Mouse (Mus musculus) right cerebral cortex, postnatal 14 days (tissue): ENCODE data around the gene Acsbg2.
"Not testable (repeated sequence)": the region's sequence is repeated elsewhere in the genome, so short reads cannot be mapped to it uniquely, and the experiment has no call there.

Experiments
- DNase-seq: peaks from one replicate; pipeline ENCODE4 v3.0.0; 2022

Gene Acsbg2

DNA sequence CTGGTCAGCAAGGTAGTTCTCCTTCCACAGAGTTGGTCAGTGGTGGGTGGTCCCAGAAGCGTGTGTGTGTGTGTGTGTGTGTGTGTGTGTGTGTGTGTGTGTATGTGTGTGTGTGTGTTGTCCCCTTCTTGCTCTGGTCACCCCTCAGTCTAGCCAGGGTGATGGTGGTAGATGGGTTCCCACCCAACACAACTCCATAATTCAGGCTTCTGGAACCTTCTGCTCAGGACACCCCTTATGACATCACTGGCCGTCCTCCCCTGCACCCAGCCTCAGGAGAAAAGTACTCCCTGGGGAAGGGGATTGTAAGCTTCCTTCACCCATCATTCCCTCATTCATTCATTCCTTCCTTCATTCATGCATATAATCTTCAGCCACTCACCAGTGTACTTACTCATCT is at the start of gene Acsbg2:
TSS of gene Acsbg2 (minus strand) at position 211 of the 400 bp plus-strand sequence.
- no peak for DNase-seq

DNA sequence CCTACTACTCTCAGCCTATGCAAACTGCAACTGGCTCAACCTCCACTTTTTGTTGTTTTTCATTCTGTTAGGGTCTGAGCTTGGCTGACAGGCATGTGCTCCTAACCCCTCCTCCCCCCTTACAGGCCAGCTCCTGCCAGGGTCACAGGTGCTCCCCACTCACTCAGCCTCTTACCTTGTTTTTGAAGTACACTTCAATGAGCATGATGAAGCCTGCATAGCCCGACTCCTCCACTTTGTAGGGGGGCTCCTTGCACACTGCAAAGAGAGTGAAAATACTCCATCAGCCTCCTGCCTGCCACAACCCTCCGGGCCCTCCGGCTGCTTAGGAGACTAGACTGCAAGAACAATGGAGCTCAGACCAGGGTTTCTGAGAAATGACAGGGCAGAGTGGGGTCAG is 45.5 kb upstream of the Acsbg2 start:
- DNase-seq: no peak

- no peak for DNase-seq
Observed at GRCm38 (mm10) chr17:56917166-56917565, 42.9 kb upstream of the Acsbg2 start.

DNA sequence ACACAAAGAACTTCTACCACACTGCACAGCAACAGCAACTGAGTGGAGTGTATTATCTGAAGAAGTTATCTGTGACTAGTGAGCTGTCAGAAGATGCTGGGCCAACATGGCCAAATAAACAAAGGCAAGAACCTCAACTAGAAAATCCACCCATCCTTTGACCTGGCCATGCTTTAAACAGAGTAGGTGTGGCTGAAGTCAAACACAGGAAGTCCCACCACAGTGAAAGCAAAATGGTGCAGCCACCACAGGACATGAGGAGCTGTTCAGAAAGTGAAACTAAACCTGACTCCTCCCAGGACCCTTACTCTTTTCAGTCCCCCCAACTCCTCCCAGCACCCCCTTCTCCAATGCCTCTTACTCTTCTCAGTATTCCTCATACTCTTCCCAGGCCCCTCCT is 39.2 kb upstream of the Acsbg2 start:
- DNase-seq: no peak

DNA sequence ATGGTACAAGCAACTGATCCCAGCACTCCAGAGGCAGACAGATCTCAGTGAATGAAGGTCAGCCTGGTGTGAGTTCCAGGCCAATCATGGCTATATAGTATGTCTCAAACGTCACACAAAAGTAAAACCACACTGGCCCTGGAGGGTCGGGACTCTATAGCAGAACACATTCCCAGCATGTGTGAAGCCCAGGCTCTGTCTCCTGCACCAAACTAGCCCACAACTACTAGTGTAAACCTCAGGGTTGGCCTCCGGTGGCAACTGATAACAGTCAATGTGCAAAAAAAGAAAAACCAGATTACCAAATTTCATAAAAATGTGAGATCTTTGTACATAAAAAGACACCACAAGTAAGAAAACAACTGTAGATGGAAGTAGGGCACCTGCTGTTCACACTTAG is 38.8 kb upstream of the Acsbg2 start:
- no peak for DNase-seq

DNA sequence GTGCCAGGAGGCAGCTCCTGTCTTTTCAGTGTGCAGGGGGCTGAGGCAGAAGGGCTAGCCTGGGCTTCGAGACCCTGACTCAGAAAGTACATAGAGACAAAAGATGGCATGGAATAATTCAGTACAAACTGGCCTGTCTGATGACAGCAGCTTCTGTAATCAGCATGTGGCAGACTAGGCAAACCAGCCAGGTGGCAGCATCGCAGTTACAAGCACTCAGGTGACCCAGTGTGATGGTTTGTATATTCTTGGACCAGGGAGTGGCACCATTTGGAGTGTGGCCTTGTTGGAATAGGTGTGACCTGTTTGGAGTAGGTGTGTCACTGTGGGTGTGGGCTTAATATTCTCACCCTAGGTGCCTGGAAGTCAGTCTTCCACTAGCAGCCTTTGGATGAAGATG is 35.5 kb upstream of the Acsbg2 start:
- not testable (repeated sequence) for DNase-seq

- no peak for DNase-seq
Observed at GRCm38 (mm10) chr17:56907887-56908286, 33.6 kb upstream of the Acsbg2 start.

DNA sequence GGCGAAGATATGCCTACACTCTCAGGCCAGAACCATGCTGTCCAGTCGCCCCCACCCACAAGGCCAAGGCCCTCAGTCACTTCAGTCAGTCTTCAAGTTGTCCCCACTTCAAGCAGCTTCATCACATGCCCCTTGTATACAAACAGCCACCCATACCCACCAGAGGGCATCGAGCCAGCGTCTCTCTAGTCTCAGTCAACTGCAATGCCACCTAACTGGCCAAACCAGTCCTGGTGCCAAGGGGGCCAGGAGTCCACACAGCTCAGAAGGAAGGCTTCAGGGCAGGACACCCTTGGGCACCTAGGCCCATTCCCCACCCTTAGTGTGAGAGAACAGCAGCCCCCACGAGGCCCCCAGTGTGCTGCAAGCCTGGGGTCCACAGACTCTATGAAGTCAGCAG is 32.8 kb upstream of the Acsbg2 start:
- no peak for DNase-seq

DNA sequence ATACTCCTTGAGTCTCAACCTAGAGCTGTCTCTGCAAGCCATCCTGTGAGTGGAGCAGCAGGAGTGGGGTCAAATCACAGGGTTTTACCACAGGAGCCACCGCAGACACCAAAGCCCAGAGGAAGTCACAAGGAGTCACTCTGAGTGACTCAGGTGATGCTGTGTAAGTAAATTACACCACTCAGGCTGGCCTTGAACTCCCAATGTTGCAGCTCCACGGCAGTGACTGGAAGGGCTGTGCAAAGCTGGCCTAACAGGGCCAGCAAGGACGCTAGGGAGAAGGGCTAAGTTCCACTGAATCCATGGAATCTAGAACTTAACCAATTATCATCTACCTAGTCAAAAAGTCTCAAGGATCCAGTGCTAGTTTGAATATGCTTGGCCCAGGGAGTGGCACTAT is 31.9 kb upstream of the Acsbg2 start:
- DNase-seq: no peak

DNA sequence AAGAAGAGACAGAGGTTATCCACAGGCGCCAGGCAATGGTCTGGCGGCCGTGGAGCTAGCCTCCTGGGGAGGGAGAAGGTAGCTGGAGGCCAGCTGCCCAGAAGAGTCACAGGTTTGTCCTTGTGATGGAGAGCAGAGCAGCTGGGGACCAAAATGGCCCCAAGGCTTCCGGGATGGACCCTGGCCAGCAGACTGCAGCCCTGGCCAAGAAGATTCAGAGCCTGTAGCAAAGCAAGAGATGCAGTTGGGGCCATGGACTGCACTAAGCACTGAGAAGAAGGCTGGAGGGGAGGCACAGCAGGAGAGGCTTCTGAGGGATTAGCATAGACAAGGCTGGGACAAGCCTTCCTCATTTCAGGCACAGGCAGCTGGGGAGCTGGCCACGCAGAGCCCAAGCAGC is 28.5 kb upstream of the Acsbg2 start:
- no peak for DNase-seq

GRCm38 (mm10) chr17:56897630-56898195 is 23.5 kb upstream of the Acsbg2 start:
- DNase-seq: peak; percentile 88

- no peak for DNase-seq
Observed at GRCm38 (mm10) chr17:56896513-56897129, 22.4 kb upstream of the Acsbg2 start.

DNA sequence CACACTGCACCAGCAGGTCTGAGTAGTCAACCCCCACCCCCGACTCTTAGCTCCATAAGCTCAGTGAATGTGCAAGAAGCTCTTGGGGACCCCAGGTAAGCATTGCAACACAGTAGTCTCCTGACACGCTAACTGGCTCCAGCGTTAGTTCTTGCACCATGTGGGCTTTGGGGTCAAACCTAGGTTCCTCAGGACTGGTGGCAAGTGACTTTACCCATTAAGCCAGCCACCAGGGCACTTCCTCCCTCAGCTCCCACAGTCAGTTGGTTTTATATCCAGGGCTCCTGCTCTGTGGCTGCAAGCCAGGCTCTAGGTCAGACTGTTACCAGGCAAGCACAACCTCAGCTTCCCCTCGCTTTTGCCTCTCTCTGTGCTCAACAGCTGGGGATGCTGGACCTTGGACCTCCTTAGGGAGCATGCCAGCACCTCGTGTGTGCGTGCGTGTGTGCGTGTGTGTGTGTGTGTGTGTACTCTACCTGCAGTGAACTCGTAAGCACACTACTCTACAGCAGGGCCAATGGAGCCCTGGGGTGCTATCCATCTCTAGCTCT is 21.2 kb upstream of the Acsbg2 start:
- DNase-seq: no peak

GRCm38 (mm10) chr17:56890018-56890417 is 15.8 kb upstream of the Acsbg2 start:
- DNase-seq: no peak

DNA sequence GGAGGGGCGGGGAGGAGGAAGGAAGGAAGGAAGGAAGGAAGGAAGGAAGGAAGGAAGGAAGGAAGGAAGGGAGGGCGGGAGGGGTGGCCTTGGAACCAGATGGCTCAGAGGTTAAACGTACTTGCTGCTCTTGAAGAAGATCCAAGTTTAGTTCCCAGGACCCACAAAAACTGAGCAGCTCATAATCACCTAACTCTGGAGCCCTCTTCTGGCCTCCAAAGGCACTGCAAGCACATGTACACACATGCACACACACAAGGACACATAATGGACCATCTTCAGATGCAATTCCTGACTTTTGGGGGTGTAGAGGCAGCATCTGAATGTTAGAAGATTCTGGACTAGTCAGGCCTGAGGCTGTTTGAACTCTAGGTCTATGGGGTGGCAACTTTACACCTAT is 13.8 kb upstream of the Acsbg2 start:
- DNase-seq: no peak

DNA sequence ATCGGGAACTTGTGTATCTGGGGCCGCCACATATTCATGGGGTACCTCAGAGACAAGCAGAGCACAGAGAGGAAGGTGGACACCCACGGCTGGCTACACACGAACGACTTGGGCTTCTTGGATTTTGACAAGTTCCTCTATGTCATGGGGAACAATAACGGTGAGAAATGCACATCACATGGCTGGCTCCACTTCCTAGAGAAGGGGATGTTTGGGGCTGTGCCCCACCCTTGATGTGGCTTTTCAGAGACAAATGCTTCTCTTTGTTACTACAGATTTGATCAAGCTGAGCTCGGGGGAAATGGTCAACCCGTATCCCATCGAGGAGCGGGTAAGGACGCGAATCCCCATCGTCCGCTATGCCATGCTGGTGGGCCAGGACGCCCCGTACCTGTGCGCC is 10.6 kb upstream of the Acsbg2 start:
- DNase-seq: no peak

DNA sequence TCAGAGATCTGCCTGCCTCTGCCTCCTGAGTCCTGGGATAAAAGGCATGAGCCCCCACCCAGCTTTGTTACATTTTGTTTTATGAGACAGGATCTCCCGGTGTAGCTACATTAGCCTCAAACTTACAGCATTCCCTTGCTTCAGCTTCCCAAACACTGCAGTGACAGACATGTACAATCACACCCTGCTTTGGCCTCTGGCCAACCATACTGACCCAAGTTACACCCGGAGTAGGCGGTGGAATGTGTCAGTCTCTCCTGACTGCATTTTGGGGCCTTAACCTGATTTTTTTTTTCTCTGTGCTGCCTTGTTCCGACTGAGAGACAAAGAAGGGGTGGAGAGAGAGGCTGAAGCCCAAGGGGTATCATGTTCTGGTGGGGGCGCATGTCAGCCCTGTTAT is 10.1 kb upstream of the Acsbg2 start:
- no peak for DNase-seq

DNA sequence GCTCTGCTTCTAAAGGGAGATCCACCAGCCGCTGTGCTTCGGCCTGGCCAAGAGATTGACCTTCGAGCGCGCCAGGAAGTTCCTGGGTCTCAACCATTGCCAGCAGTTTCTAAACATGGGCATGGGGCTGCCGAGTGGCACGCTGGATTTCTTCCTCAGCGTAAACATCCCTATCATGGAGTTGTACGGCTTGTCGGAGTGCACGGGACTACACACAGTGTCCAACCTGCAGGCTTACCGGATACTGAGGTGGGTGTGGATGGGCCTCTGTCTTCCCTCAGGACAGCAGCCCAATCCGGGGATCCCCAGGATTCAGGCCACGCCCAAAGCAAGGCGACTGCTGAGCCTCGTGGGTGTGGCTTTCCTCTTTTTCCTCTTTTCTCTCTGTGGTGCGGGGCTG is 9.4 kb upstream of the Acsbg2 start:
- DNase-seq: no peak

GRCm38 (mm10) chr17:56877426-56877825 is 3.2 kb upstream of the Acsbg2 start:
- DNase-seq: no peak

DNA sequence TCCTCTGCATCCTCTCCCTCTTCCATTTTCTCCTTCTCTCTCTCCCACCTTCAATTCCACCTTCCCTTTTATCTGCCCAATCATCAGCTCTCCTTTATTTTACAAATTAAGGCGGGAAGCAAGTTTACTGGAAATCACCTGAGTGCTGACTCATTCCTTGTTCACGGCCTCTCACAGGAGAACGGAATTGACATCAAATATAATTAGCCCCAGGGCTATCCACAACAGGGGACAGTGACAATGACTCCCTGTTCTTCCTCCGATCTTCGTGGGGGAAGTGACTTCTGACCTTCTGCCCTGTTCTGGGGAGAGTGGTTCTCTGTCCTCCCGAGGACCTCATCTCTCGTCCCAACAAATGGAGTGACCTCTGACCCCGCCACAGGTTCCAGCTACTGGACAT is 2.7 kb upstream of the Acsbg2 start:
- DNase-seq: no peak

DNA sequence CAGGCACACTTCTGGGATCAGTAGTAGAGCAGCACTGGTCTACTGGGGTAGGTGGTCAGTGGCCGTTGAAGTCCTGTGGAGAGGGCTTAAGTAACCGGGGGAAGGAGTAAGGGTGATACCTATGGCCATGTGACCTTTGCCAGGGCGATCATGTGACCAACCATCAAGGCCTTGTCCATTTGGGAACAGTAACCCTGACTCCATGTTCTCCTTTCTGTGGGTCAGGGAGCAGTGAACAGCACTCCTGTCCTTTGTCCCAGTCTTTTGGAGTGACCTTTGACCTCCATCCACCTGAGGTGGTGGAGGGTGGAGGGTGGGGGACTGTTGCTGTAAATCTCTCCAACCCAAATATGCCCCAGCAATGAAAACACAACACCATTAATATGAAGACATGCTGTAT is 2.2 kb upstream of the Acsbg2 start:
- DNase-seq: no peak

DNA sequence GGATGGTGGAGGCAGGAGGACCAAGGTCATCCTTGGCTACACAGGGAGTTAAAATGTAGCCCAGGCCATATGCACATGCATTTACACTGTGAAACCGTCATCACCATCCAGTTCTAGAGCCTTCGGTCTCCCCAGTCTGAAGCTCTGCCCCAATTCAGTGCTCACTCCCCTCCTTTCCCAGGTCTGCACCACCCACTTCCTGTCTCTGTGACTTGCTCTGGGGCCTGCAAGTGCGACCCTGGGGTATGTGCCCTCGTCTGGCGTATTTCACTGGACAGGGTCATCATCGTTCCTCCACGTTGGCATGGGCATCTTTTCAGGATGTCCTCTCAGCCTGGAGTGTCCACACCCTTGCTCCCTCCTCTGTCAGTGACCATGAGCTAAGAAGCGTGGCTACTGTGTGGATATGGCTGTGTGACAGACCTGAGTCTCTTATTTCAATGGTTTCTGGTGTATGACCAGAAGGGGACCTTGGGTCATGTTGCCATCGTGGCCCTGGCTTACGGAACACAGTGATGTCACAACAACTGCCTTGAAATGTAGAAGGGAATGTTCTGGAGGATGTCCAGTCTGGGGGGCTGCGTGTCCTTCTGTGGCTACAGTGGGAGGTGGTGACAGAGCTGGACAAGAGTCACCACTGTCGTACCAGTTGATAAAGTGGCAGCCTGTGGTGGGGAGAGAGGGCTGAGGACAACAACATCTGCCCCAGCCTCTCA is 847 bp upstream of the Acsbg2 start, which contains the start of gene 1700061G19Rik:
TSS of gene 1700061G19Rik (plus strand) at position 542 of the 716 bp plus-strand sequence.
- no peak for DNase-seq

DNA sequence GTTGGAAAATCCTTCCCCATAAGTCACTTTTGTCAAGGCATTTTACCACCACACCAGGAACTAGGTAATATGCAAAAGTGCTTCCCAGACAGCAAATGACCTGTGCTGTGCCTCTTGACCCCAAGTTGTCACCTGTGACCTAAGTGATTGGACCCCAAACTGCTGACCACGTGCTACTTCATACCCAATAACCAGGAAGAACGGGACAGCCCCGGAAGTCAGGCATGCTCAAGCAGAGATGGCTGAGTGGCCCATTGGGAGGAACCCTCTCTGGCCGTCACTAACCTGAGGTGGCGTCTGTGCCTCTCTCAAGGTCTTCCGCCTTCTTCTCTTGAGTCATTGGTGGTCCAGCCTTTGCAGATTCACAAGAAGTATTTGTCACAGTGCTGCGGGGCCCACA is 1.7 kb downstream of the Acsbg2 start:
- DNase-seq: no peak

DNA sequence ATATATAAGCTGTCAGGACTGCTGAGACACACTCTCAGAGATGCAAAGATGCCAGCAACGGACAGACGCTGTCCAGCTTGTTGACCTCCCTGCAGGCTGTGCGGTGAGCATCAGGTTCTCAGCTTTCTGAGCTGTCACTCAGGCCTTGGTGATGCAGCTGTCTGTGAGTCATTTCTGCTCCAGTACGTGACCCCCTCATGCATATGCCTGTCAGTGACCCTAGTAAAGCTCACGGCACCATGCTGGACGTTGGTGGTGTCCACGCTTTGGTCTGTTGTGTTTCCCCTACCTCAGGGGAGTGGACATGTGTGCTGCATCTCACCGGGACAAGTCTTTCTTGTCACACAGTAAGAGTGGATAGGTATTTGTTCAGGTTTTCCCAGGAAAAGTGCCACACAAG is 2.5 kb downstream of the Acsbg2 start:
- no peak for DNase-seq
